Mouse (Mus musculus): ENCODE data around the gene Lzic. TPM values are rescaled to one million over a fixed set of nuclear protein-coding genes. Genes with fewer than 3 reads are reported as not detected.
A peak's percentile ranks its signal among the peaks of the same experiment; 100 is the strongest.

Lzic gene
- polyA plus RNA-seq, 1 experiment from 2014 or later = 47.6 TPM

GRCm38 (mm10) chr4:149542927-149543553 is 58.0 kb downstream of the Lzic start:
- H3K27me3 ChIP-seq (ENCODE audit: insufficient read depth, low read length) = no peaks in the 10 kb centered on the region
- no peaks in the 10 kb centered on the region for H3K4me1 ChIP-seq (ENCODE audit: insufficient read depth, low read length)
- no peak overlapping the region for H3K27ac ChIP-seq (ENCODE audit: low read length)
- H3K9me3 ChIP-seq (ENCODE audit: low read length) = no peaks in the 10 kb centered on the region
- H3K36me3 ChIP-seq (ENCODE audit: insufficient read depth, low read length) = peaks cover 11% of the 10 kb centered on the region
- no peak for ATAC-seq (ENCODE audit: low FRiP score, low TSS enrichment)
- no peak overlapping the region for H3K4me2 ChIP-seq (replicated peaks; ENCODE audit: low read depth, low read length)
- H3K9ac ChIP-seq (replicated peaks; ENCODE audit: low read length) = no peak overlapping the region
- WGBS = 54% methylated on average over 10 of the region's 10 CpGs
- no peak overlapping the region for H3K4me3 ChIP-seq (ENCODE audit: low read length)

DNA sequence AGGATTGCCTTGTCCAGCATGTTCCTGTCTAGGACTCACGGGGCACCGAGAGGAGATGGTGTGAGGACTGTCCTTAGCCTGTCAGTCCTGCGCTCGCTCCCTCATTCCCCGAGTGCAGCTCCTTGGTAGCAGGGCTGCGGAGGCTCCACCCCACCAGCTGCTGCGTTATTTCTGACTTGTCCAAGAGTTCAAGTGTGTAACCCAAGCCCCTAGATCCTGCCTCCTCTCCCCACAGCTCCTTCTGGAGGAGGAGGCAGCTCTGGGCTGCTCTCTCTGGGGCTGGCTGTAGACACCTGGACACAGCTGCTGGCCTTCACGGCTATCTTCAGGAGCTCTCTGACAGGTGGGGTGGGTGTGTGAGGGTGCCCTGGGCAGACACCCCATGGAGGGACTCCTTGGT is 59.9 kb downstream of the Lzic start:
- peak; percentile 65 for ATAC-seq (ENCODE audit: low FRiP score, low TSS enrichment)
- peaks cover 11% of the 10 kb centered on the region for H3K36me3 ChIP-seq (ENCODE audit: insufficient read depth, low read length)
- no peaks in the 10 kb centered on the region for H3K4me1 ChIP-seq (ENCODE audit: insufficient read depth, low read length)
- no peak overlapping the region for H3K9ac ChIP-seq (replicated peaks; ENCODE audit: low read length)
- H3K27me3 ChIP-seq (ENCODE audit: insufficient read depth, low read length) = no peaks in the 10 kb centered on the region
- H3K4me2 ChIP-seq (replicated peaks; ENCODE audit: low read depth, low read length) = no peak overlapping the region
- WGBS = 48% methylated on average over 8 of the region's 8 CpGs
- H3K9me3 ChIP-seq (ENCODE audit: low read length) = no peaks in the 10 kb centered on the region
- H3K27ac ChIP-seq (ENCODE audit: low read length) = no peak overlapping the region
- no peak overlapping the region for H3K4me3 ChIP-seq (ENCODE audit: low read length)

Small RNAs within 50 kb of the gene (microRNA-seq; reads per million reads assigned to microRNA genes)
- 1.4 reads per million for gene Mir5616

Other genes starting within 250 kb of the Lzic start
- 25.7 and 29.9 TPM in 2 replicates for gene Kif1b, start 177.5 kb upstream of the Lzic start, polyA plus RNA-seq (2015; fragmentation: Nextera tagmentation; extraction: Ambion mirVana)
- gene Ube4b, start 58.5 kb upstream of the Lzic start, polyA plus RNA-seq (2015; fragmentation: Nextera tagmentation; extraction: Ambion mirVana) = 46.8 and 50.9 TPM in 2 replicates
- 1.3 TPM in 2 replicates for gene Rbp7, start 30.3 kb upstream of the Lzic start, polyA plus RNA-seq (2015; fragmentation: Nextera tagmentation; extraction: Ambion mirVana)
- 0.41 and 0.82 TPM in 2 replicates for gene Tmem274, start 7.9 kb upstream of the Lzic start, polyA plus RNA-seq (2015; fragmentation: Nextera tagmentation; extraction: Ambion mirVana)
- gene Nmnat1, start within 50 bp of the Lzic start, polyA plus RNA-seq (2015; fragmentation: Nextera tagmentation; extraction: Ambion mirVana) = 13.9 and 14.2 TPM in 2 replicates
- gene Ctnnbip1, start 33.0 kb downstream of the Lzic start, polyA plus RNA-seq (2015; fragmentation: Nextera tagmentation; extraction: Ambion mirVana) = 54.1 and 57.4 TPM in 2 replicates
- 13.3 and 14.1 TPM in 2 replicates for gene Clstn1, start 101.2 kb downstream of the Lzic start, polyA plus RNA-seq (2015; fragmentation: Nextera tagmentation; extraction: Ambion mirVana)
- 4.5 and 4.7 TPM in 2 replicates for gene Pik3cd, start 217.3 kb downstream of the Lzic start, polyA plus RNA-seq (2015; fragmentation: Nextera tagmentation; extraction: Ambion mirVana)